In the genomic region with DNA sequence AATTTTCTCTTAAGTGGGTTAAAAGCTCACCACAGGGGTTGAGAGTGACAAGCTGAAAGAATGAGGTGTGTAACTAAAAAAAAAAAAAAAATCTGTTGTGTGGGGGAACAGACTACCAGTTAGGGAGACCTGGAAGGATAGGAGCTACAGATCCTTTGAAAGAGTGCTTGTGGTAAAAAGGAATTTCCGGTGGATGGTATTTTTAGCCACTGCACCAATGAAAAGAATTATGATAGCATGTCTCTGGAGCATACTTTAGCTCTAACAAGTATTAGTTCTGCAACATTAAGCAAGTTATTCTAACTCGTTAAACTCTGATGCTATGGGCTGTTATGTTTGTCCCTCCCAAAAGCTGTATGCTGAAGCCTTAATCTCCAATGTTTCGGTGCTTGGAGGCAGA, we compare ENCODE assay signal across 32 mouse cellular contexts.
"Had no signal": no experiment of that assay in that cellular context is flagged by ENCODE, and none has a peak within 500 bp of the region (broad histone marks: within the 10 kb centered on the region; RNA-seq: fewer than 3 reads in every experiment).

No protein-coding gene starts in this region.

- H3K4me3 ChIP-seq: heart, embryonic 10.5 days; heart, embryonic 12.5 days; heart, embryonic 13.5 days; heart, embryonic 15.5 days; hindbrain, embryonic 10.5 days; hindbrain, embryonic 13.5 days; hindbrain, embryonic 15.5 days; intestine, embryonic 15.5 days; layer of hippocampus, adult 2 months; left cerebral cortex, adult 2 months had no signal

- H3K4me2 ChIP-seq: heart, embryonic 11.5 days; heart, embryonic 12.5 days; heart, embryonic 13.5 days; heart, embryonic 15.5 days; hindbrain, embryonic 13.5 days; hindbrain, embryonic 14.5 days; hindbrain, embryonic 15.5 days; intestine, embryonic 15.5 days had no signal

- H3K36me3 ChIP-seq: heart, embryonic 10.5 days; heart, embryonic 12.5 days; heart, embryonic 13.5 days; heart, embryonic 15.5 days; hindbrain, embryonic 10.5 days; hindbrain, embryonic 13.5 days; hindbrain, embryonic 15.5 days; intestine, embryonic 15.5 days had no signal

- H3K4me1 ChIP-seq: heart, embryonic 10.5 days; hindbrain, embryonic 15.5 days; intestine, embryonic 15.5 days had no signal

- H3K27me3 ChIP-seq: heart, embryonic 12.5 days; heart, embryonic 13.5 days; heart, embryonic 15.5 days; hindbrain, embryonic 13.5 days; hindbrain, embryonic 15.5 days; intestine, embryonic 15.5 days had no signal

- H3K27ac ChIP-seq: heart, embryonic 10.5 days; heart, embryonic 13.5 days; heart, embryonic 15.5 days; hindbrain, embryonic 10.5 days; hindbrain, embryonic 13.5 days; hindbrain, embryonic 14.5 days; hindbrain, embryonic 15.5 days; hindbrain, postnatal 0 days; intestine, embryonic 15.5 days; left cerebral cortex, adult 2 months had no signal

- DNase-seq: heart, postnatal 10 days; heart, postnatal 14 days; heart, postnatal 36 days; heart, postnatal 4 days; kidney, adult 11 months; kidney, adult 18-20 months; kidney, adult 2 months; kidney, adult 8-10 months; kidney, adult 9 months; kidney, postnatal 10 days; kidney, postnatal 14 days; kidney, postnatal 25 days; kidney, postnatal 36 days; kidney, postnatal 4 days; layer of hippocampus, adult 9-11 months; layer of hippocampus, postnatal 36 days had no signal

- H3K9ac ChIP-seq: heart, embryonic 12.5 days; heart, embryonic 13.5 days; heart, embryonic 15.5 days; hindbrain, embryonic 13.5 days; hindbrain, embryonic 14.5 days; hindbrain, embryonic 15.5 days; intestine, embryonic 15.5 days had no signal

- ATAC-seq: hindbrain, postnatal 0 days; inflammation-experienced regulatory T-cells, adult 6 months; intestine, embryonic 15.5 days; intestine, embryonic 16.5 days; intestine, postnatal 0 days had no signal

- H3K9me3 ChIP-seq: heart, embryonic 10.5 days; heart, embryonic 13.5 days; heart, embryonic 15.5 days; hindbrain, embryonic 10.5 days; hindbrain, embryonic 13.5 days; hindbrain, embryonic 15.5 days; intestine, embryonic 15.5 days had no signal
